Mouse (Mus musculus) G1E (cell line): ENCODE results near the gene Supt3.

ENCODE experiments used
- CTCF ChIP-seq: IDR thresholded peaks from 2 replicates; pipeline ENCODE4 v1.5.1; 2012; ENCODE audit warnings: low read depth, low read length, inconsistent platforms, mixed read lengths
- GATA1 ChIP-seq: IDR thresholded peaks from 2 replicates; pipeline ENCODE4 v1.6.1; 2012; ENCODE audit warnings: borderline replicate concordance, low read length, inconsistent platforms, mixed read lengths

DNA sequence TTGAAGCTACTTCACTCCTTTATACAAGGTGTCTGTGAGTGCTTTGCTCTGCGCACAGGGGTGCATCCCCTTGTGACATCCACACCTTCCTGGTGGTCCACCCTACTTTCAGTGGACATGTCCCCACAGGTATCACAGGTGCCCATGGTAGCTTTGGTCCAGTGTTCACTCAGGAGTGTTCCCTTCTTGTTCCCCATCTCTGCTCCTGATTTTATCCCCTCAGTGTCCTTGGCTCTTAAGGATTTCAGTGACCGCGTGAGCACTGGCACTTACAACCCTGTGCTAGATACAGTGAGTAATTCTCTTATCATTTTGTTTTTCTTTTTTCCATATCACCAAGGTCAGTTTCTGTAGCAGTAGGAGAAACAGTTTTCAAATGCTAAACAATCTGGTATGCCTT lies 171.4 kb downstream of the Supt3 start:
- TF ChIP-seq CTCF (no peak), GATA1 (no peak)
